Comparison of ENCODE assay signal across 13 mouse cellular contexts in the genomic region with DNA sequence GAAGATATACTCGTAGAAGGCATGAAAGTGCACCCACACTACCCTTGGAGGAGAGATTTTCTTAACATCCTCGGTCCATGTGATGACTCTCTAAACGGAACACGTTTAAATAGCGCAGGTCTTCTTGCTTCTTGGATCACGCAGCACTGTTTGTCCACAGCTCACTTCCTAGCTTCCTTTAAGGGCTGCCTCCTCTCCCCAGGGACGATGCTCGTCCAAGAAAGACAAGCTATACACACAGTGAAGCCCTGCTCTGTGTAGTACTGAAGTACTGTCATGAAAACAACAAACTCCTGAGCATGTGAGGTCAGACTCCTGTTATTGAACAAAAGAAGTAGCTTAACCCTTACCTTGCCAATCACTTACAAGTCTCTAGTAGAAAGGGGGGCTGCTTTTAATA.
DNase-seq lines count a peak whose midpoint lies in the region; ATAC-seq and TF ChIP-seq lines count a peak whose summit lies in the region.
"Had no signal": no experiment of that assay in that cellular context is flagged by ENCODE, and none has a peak within 500 bp of the region (broad histone marks: within the 10 kb centered on the region; RNA-seq: fewer than 3 reads in every experiment).

No protein-coding gene starts in this region.

- no peak for TF ChIP-seq POLR2A in kidney, adult 2 months (IDR thresholded peaks at IDR 0.05; ENCODE audit: low read depth, low read length)

- H3K36me3 ChIP-seq in forebrain, embryonic 10.5 days (replicated peaks), result no peaks in the 10 kb centered on the region
- H3K36me3 ChIP-seq in forebrain, postnatal 0 days (ENCODE audit: insufficient read depth), result no peaks in the 10 kb centered on the region
- no peaks in the 10 kb centered on the region for H3K36me3 ChIP-seq in kidney, adult 2 months (ENCODE audit: control insufficient read depth, insufficient read depth, low read length)
- no peaks in the 10 kb centered on the region for H3K36me3 ChIP-seq in kidney, embryonic 14.5 days (ENCODE audit: control insufficient read depth, insufficient read depth, low read length)
- H3K36me3 ChIP-seq: neural tube, embryonic 13.5 days had no signal

- H3K9me3 ChIP-seq in forebrain, embryonic 10.5 days, result no peaks in the 10 kb centered on the region
- H3K9me3 ChIP-seq in forebrain, postnatal 0 days (ENCODE audit: low read length), result no peaks in the 10 kb centered on the region
- no peaks in the 10 kb centered on the region for H3K9me3 ChIP-seq in kidney, embryonic 14.5 days (ENCODE audit: control insufficient read depth, low read length)
- H3K9me3 ChIP-seq: neural tube, embryonic 13.5 days had no signal

- peaks cover 72% of the 10 kb centered on the region for H3K4me1 ChIP-seq in forebrain, embryonic 10.5 days
- peaks cover 10% of the 10 kb centered on the region; the same call in 1 of the 2 replicates for H3K4me1 ChIP-seq in forebrain, postnatal 0 days (ENCODE audit: insufficient read depth)
- peaks cover 12% of the 10 kb centered on the region; the same call in 1 of the 2 replicates for H3K4me1 ChIP-seq in kidney, adult 2 months (ENCODE audit: control insufficient read depth, insufficient read depth, low read length)
- H3K4me1 ChIP-seq in kidney, embryonic 14.5 days (ENCODE audit: control insufficient read depth, insufficient read depth, low read length), result peaks cover 38% of the 10 kb centered on the region

- H3K4me2 ChIP-seq in forebrain, postnatal 0 days (ENCODE audit: low read depth), result no peak overlapping the region
- H3K4me2 ChIP-seq in kidney, embryonic 14.5 days (replicated peaks; ENCODE audit: low read depth, low read length), result no peak overlapping the region
- H3K4me2 ChIP-seq: neural tube, embryonic 13.5 days had no signal

- no peak for ATAC-seq in forebrain, postnatal 0 days
- no peak for ATAC-seq in kidney, embryonic 14.5 days (ENCODE audit: low FRiP score, low TSS enrichment)
- ATAC-seq in cerebellum, adult (ENCODE audit: insufficient number of reproducible peaks, low FRiP score, low TSS enrichment), result no peak

- H3K4me3 ChIP-seq in forebrain, embryonic 10.5 days, result no peak overlapping the region
- no peak overlapping the region for H3K4me3 ChIP-seq in forebrain, postnatal 0 days (ENCODE audit: low read depth, low read length)
- H3K4me3 ChIP-seq in kidney, adult 2 months (ENCODE audit: insufficient read depth, low read depth, low read length), result no peak overlapping the region
- H3K4me3 ChIP-seq in kidney, embryonic 14.5 days (ENCODE audit: low read length), result no peak overlapping the region
- H3K4me3 ChIP-seq: neural tube, embryonic 13.5 days had no signal

- TF ChIP-seq CTCF in forebrain, postnatal 0 days (IDR thresholded peaks at IDR 0.05; ENCODE audit: low read depth), result no peak
- TF ChIP-seq CTCF in kidney, adult 2 months (conservative IDR thresholded peaks at IDR 0.05; ENCODE audit: insufficient read depth, insufficient read length, low read depth, low read length), result no peak

- H3K27me3 ChIP-seq in forebrain, embryonic 10.5 days (ENCODE audit: poor library complexity, severe bottlenecking), result no peaks in the 10 kb centered on the region; the same call in 1 of the 2 replicates
- no peaks in the 10 kb centered on the region for H3K27me3 ChIP-seq in forebrain, postnatal 0 days (ENCODE audit: insufficient read depth, low read length)
- H3K27me3 ChIP-seq in kidney, adult 2 months (replicated peaks; ENCODE audit: control insufficient read depth, insufficient read depth, low read length), result no peaks in the 10 kb centered on the region
- H3K27me3 ChIP-seq in kidney, embryonic 14.5 days (ENCODE audit: control insufficient read depth, insufficient read depth, low read length), result no peaks in the 10 kb centered on the region
- H3K27me3 ChIP-seq: neural tube, embryonic 13.5 days had no signal

- peak overlapping the region; percentile 32; the same call in 1 of the 2 replicates for H3K27ac ChIP-seq in forebrain, embryonic 10.5 days
- H3K27ac ChIP-seq in forebrain, postnatal 0 days (ENCODE audit: low read depth, low read length), result no peak overlapping the region; the same call in 1 of the 2 replicates
- H3K27ac ChIP-seq in kidney, adult 2 months (ENCODE audit: insufficient read depth, low read depth, low read length), result no peak overlapping the region
- no peak overlapping the region for H3K27ac ChIP-seq in kidney, embryonic 14.5 days (ENCODE audit: low read depth, low read length)
- H3K27ac ChIP-seq: neural tube, embryonic 13.5 days had no signal

- 60% methylated on average over 8 of the region's 8 CpGs for WGBS in forebrain, embryonic 10.5 days
- 47% methylated on average over 8 of the region's 8 CpGs for WGBS in forebrain, postnatal 0 days
- 54% methylated on average over 8 of the region's 8 CpGs for WGBS in kidney, adult 2 months
- 49% methylated on average over 8 of the region's 8 CpGs for WGBS in kidney, embryonic 14.5 days

- no peak for DNase-seq in forebrain, embryonic 10.5 days (ENCODE audit: extremely low spot score, low spot score)
- no peak for DNase-seq in forebrain, postnatal 0 days
- peak; percentile 47 for DNase-seq in kidney, adult 2 months
- DNase-seq in MN1 (ENCODE audit: low spot score), result peak; percentile 32
- peak; percentile 43 for DNase-seq in gastrocnemius, postnatal 25 days
- no peak for DNase-seq in spleen, postnatal 10 days (ENCODE audit: low spot score in 2 of 2)
- DNase-seq: cerebellum, adult 9-11 months; layer of hippocampus, adult 9-11 months; lung, adult 2 months; thymus, adult 2 months had no signal

- H3K9ac ChIP-seq in forebrain, postnatal 0 days, result no peak overlapping the region
- no peak overlapping the region for H3K9ac ChIP-seq in kidney, embryonic 14.5 days (ENCODE audit: low read depth, low read length)
- H3K9ac ChIP-seq: neural tube, embryonic 13.5 days had no signal

Comparison
In these comparisons a context has a peak if more than half of its experiments do, and no peak if none do; other contexts are left out.
1. DNase-seq: peak in kidney, adult 2 months (single experiment), MN1 (single experiment) and gastrocnemius, postnatal 25 days (single experiment); none in forebrain, embryonic 10.5 days (single experiment), forebrain, postnatal 0 days (single experiment) and spleen, postnatal 10 days (0 of 2).